28 mouse cellular contexts compared by ENCODE assay signal in genomic region chr1:136890439-136890838, GRCm38 (mm10).
DNase-seq lines count a peak whose midpoint lies in the region; ATAC-seq and TF ChIP-seq lines count a peak whose summit lies in the region.
"Had no signal": no experiment of that assay in that cellular context is flagged by ENCODE, and none has a peak within 500 bp of the region (broad histone marks: within the 10 kb centered on the region; RNA-seq: fewer than 3 reads in every experiment).

No protein-coding gene starts in this region.

- H3K27me3 ChIP-seq in lung, embryonic 15.5 days, result no peaks in the 10 kb centered on the region
- no peaks in the 10 kb centered on the region for H3K27me3 ChIP-seq in lung, postnatal 0 days (replicated peaks; ENCODE audit: insufficient read depth, low read length)
- H3K27me3 ChIP-seq: CH12.LX; embryonic facial prominence, embryonic 13.5 days; embryonic facial prominence, embryonic 15.5 days; forebrain, embryonic 12.5 days; Patski had no signal

- peaks cover 8% of the 10 kb centered on the region; the same call in 1 of the 2 replicates for H3K4me1 ChIP-seq in lung, embryonic 15.5 days
- no peaks in the 10 kb centered on the region for H3K4me1 ChIP-seq in lung, adult 2 months (ENCODE audit: control insufficient read depth, insufficient read depth, low read length)
- H3K4me1 ChIP-seq in lung, postnatal 0 days (ENCODE audit: insufficient read depth, low read depth, low read length), result 0 out of 2 replicates have a peak, but pooled peaks cover 4% of the 10 kb centered on the region
- peaks cover 8% of the 10 kb centered on the region for H3K4me1 ChIP-seq in brown adipose tissue, adult 24 weeks (ENCODE audit: control insufficient read depth, insufficient read depth, insufficient read length, low read length)
- H3K4me1 ChIP-seq: embryonic facial prominence, embryonic 13.5 days; embryonic facial prominence, embryonic 15.5 days had no signal

- TF ChIP-seq CTCF in lung, adult 2 months (IDR thresholded peaks at IDR 0.05; ENCODE audit: insufficient read depth, low read length), result no peak
- TF ChIP-seq CTCF in lung, postnatal 0 days (IDR thresholded peaks at IDR 0.05), result no peak

- DNase-seq in lung, adult 2 months, result no peak
- peak; percentile 54 for DNase-seq in lung, postnatal 0 days (ENCODE audit: low spot score)
- no peak for DNase-seq in lung, postnatal 4 days
- DNase-seq: adrenal gland, adult 8-10 months; adrenal gland, postnatal 14 days; adrenal gland, postnatal 36 days; B cell, adult 2 months; cerebellum, adult 11 months; cerebellum, adult 18-20 months; cerebellum, adult 8-10 months; cerebellum, adult 9-11 months; cerebellum, postnatal 14 days; cerebellum, postnatal 36 days; embryo, embryonic 11 days had no signal

- peak overlapping the region; percentile 38 for H3K4me2 ChIP-seq in lung, embryonic 15.5 days
- H3K4me2 ChIP-seq in lung, postnatal 0 days (replicated peaks; ENCODE audit: low read depth, low read length), result peak overlapping the region; percentile 5; the same call in 1 of the 2 replicates
- H3K4me2 ChIP-seq: embryonic facial prominence, embryonic 13.5 days; embryonic facial prominence, embryonic 15.5 days; forebrain, embryonic 12.5 days had no signal

- WGBS in lung, embryonic 15.5 days, result 34% methylated on average over 7 of the region's 7 CpGs
- 36% methylated on average over 7 of the region's 7 CpGs for WGBS in lung, adult 2 months
- 33% methylated on average over 7 of the region's 7 CpGs for WGBS in lung, postnatal 0 days

- no peaks in the 10 kb centered on the region for H3K36me3 ChIP-seq in lung, embryonic 15.5 days
- no peaks in the 10 kb centered on the region for H3K36me3 ChIP-seq in lung, postnatal 0 days (ENCODE audit: insufficient read depth, low read length)
- H3K36me3 ChIP-seq: embryonic facial prominence, embryonic 13.5 days; embryonic facial prominence, embryonic 15.5 days; forebrain, embryonic 10.5 days; forebrain, embryonic 12.5 days; G1E had no signal

- H3K27ac ChIP-seq in lung, embryonic 15.5 days, result no peak overlapping the region
- H3K27ac ChIP-seq in lung, postnatal 0 days (ENCODE audit: low read length), result no peak overlapping the region
- peak overlapping the region; percentile 57 for H3K27ac ChIP-seq in brown adipose tissue, adult 24 weeks (replicated peaks; ENCODE audit: low read depth, low read length)
- H3K27ac ChIP-seq: embryonic facial prominence, embryonic 13.5 days; embryonic facial prominence, embryonic 15.5 days; forebrain, embryonic 10.5 days; forebrain, embryonic 12.5 days had no signal

- TF ChIP-seq EP300 in lung, postnatal 0 days (IDR thresholded peaks at IDR 0.05), result no peak

- ATAC-seq in lung, embryonic 15.5 days (ENCODE audit: borderline replicate concordance, extremely low read depth, low FRiP score, low TSS enrichment), result no peak
- peak; percentile 69 for ATAC-seq in lung, postnatal 0 days
- ATAC-seq: activated CD4-positive, CD25-positive, alpha-beta regulatory T cell, adult 4 months; CD4-positive, CD25-positive, alpha-beta regulatory T cell, adult 4 months; forebrain, embryonic 14.5 days; forebrain, embryonic 16.5 days; Patski had no signal

- no peaks in the 10 kb centered on the region for H3K9me3 ChIP-seq in lung, embryonic 15.5 days
- H3K9me3 ChIP-seq in lung, postnatal 0 days (ENCODE audit: low read length), result no peaks in the 10 kb centered on the region
- H3K9me3 ChIP-seq: embryonic facial prominence, embryonic 13.5 days; embryonic facial prominence, embryonic 15.5 days; forebrain, embryonic 10.5 days; forebrain, embryonic 12.5 days had no signal

- TF ChIP-seq POLR2A in lung, adult 2 months (IDR thresholded peaks at IDR 0.05; ENCODE audit: borderline replicate concordance, extremely low read depth, low read depth, low read length), result no peak

- no peak overlapping the region for H3K4me3 ChIP-seq in lung, embryonic 15.5 days
- no peak overlapping the region for H3K4me3 ChIP-seq in lung, adult 2 months (replicated peaks; ENCODE audit: extremely low read depth, low read depth, low read length)
- H3K4me3 ChIP-seq in lung, postnatal 0 days (ENCODE audit: low read depth, low read length), result no peak overlapping the region
- H3K4me3 ChIP-seq in brown adipose tissue, adult 24 weeks (ENCODE audit: insufficient read depth, low read depth, low read length), result no peak overlapping the region; the same call in 1 of the 2 replicates
- H3K4me3 ChIP-seq: embryonic facial prominence, embryonic 13.5 days; embryonic facial prominence, embryonic 15.5 days; erythroblast, embryonic 14.5 days; forebrain, embryonic 10.5 days; forebrain, embryonic 12.5 days had no signal

- no peak overlapping the region for H3K9ac ChIP-seq in lung, embryonic 15.5 days
- H3K9ac ChIP-seq in lung, postnatal 0 days (replicated peaks; ENCODE audit: low read depth), result no peak overlapping the region
- H3K9ac ChIP-seq: embryonic facial prominence, embryonic 13.5 days; embryonic facial prominence, embryonic 15.5 days; forebrain, embryonic 12.5 days had no signal
